Mouse (Mus musculus): ENCODE results near the gene Kif27. TPM values are rescaled to one million over a fixed set of nuclear protein-coding genes. Genes with fewer than 3 reads are reported as not detected.

Gene Kif27
- total RNA-seq, 1 experiment = 0.18 TPM

- no peaks in the 10 kb centered on the region for H3K4me1 ChIP-seq (ENCODE audit: control insufficient read depth in 2 of 2, insufficient read depth in 2 of 2, low read length in 2 of 2, poor library complexity in 1 of 2)
- H3K9me3 ChIP-seq (ENCODE audit: control insufficient read depth, insufficient read depth, low read depth, low read length) = no peaks in the 10 kb centered on the region
- H3K9ac ChIP-seq (ENCODE audit: insufficient read depth, low read depth, low read length, poor library complexity, severe bottlenecking) = peak overlapping the region; percentile 57
- H3K36me3 ChIP-seq (ENCODE audit: control insufficient read depth, insufficient read depth, low read length, poor library complexity, severe bottlenecking) = no peaks in the 10 kb centered on the region
- no peak for TF ChIP-seq ZC3H11A (IDR thresholded peaks at IDR 0.05; ENCODE audit: borderline replicate concordance, low read depth, low read length)
- no peak for TF ChIP-seq HCFC1 (IDR thresholded peaks at IDR 0.05; ENCODE audit: borderline replicate concordance, insufficient read depth, low read length)
- no peak for TF ChIP-seq ZNF384 (IDR thresholded peaks at IDR 0.05; ENCODE audit: low read depth, low read length)
- no peak for TF ChIP-seq MAFK (IDR thresholded peaks at IDR 0.05; ENCODE audit: insufficient read depth, low read depth, low read length)
- no peak for TF ChIP-seq CHD2 (IDR thresholded peaks at IDR 0.05; ENCODE audit: low read depth, low read length)
- no peak for DNase-seq (ENCODE audit: low read depth, low spot score)
- H3K27ac ChIP-seq (ENCODE audit: insufficient read depth, low read depth, low read length, poor library complexity, severe bottlenecking) = no peak overlapping the region
- H3K4me3 ChIP-seq (ENCODE audit: insufficient read depth in 1 of 2, low read depth in 1 of 2, low read length in 2 of 2, poor library complexity in 1 of 2, severe bottlenecking in 1 of 2) = peak overlapping the region; percentile 48 to 76; a peak in 3 of 4 replicates
- in situ Hi-C loops (cut with MboI; ENCODE audit: low sequenced_read_pairs in 2 of 2, unreplicated experiment in 2 of 2) = no loop called here
Measured at GRCm38 (mm10) chr13:58359304-58359653, 357 bp upstream of the Kif27 start.

GRCm38 (mm10) chr13:58352996-58353395 lies 5.9 kb downstream of the Kif27 start:
- no peak overlapping the region for H3K9ac ChIP-seq (ENCODE audit: insufficient read depth, low read depth, low read length, poor library complexity, severe bottlenecking)
- in situ Hi-C loops (cut with MboI; ENCODE audit: low sequenced_read_pairs in 2 of 2, unreplicated experiment in 2 of 2) = no loop called here
- H3K27ac ChIP-seq (ENCODE audit: insufficient read depth, low read depth, low read length, poor library complexity, severe bottlenecking) = no peak overlapping the region
- no peaks in the 10 kb centered on the region for H3K4me1 ChIP-seq (ENCODE audit: control insufficient read depth in 2 of 2, insufficient read depth in 2 of 2, low read length in 2 of 2, poor library complexity in 1 of 2)
- H3K36me3 ChIP-seq (ENCODE audit: control insufficient read depth, insufficient read depth, low read length, poor library complexity, severe bottlenecking) = no peaks in the 10 kb centered on the region
- H3K4me3 ChIP-seq (ENCODE audit: insufficient read depth in 1 of 2, low read depth in 1 of 2, low read length in 2 of 2, poor library complexity in 1 of 2, severe bottlenecking in 1 of 2) = no peak overlapping the region
- no peak for DNase-seq (ENCODE audit: low read depth, low spot score)
- TF ChIP-seq ZC3H11A (IDR thresholded peaks at IDR 0.05; ENCODE audit: borderline replicate concordance, low read depth, low read length) (no peak), ZNF384 (IDR thresholded peaks at IDR 0.05; ENCODE audit: low read depth, low read length) (no peak), HCFC1 (IDR thresholded peaks at IDR 0.05; ENCODE audit: borderline replicate concordance, insufficient read depth, low read length) (no peak)
- H3K9me3 ChIP-seq (ENCODE audit: control insufficient read depth, insufficient read depth, low read depth, low read length) = no peaks in the 10 kb centered on the region

- Histone ChIP-seq H3K36me3 (ENCODE audit: control insufficient read depth, insufficient read depth, low read length, poor library complexity, severe bottlenecking) (no peaks in the 10 kb centered on the region), H3K9ac (ENCODE audit: insufficient read depth, low read depth, low read length, poor library complexity, severe bottlenecking) (no peak overlapping the region), H3K4me3 (ENCODE audit: insufficient read depth in 1 of 2, low read depth in 1 of 2, low read length in 2 of 2, poor library complexity in 1 of 2, severe bottlenecking in 1 of 2) (no peak overlapping the region), H3K9me3 (ENCODE audit: control insufficient read depth, insufficient read depth, low read depth, low read length) (no peaks in the 10 kb centered on the region), H3K4me1 (ENCODE audit: control insufficient read depth in 2 of 2, insufficient read depth in 2 of 2, low read length in 2 of 2, poor library complexity in 1 of 2) (no peaks in the 10 kb centered on the region), H3K27ac (ENCODE audit: insufficient read depth, low read depth, low read length, poor library complexity, severe bottlenecking) (no peak overlapping the region)
- no peak for DNase-seq (ENCODE audit: low read depth, low spot score)
- in situ Hi-C loops (cut with MboI; ENCODE audit: low sequenced_read_pairs in 2 of 2, unreplicated experiment in 2 of 2) = no loop called here
- TF ChIP-seq MAFK (IDR thresholded peaks at IDR 0.05; ENCODE audit: insufficient read depth, low read depth, low read length) = no peak
- TF ChIP-seq HCFC1 (IDR thresholded peaks at IDR 0.05; ENCODE audit: borderline replicate concordance, insufficient read depth, low read length) = no peak
Measured at GRCm38 (mm10) chr13:58350606-58351005, 8.3 kb downstream of the Kif27 start.

- in situ Hi-C loops (cut with MboI; ENCODE audit: low sequenced_read_pairs in 2 of 2, unreplicated experiment in 2 of 2) = no loop called here
- no peak for DNase-seq (ENCODE audit: low read depth, low spot score)
- H3K4me3 ChIP-seq (ENCODE audit: insufficient read depth in 1 of 2, low read depth in 1 of 2, low read length in 2 of 2, poor library complexity in 1 of 2, severe bottlenecking in 1 of 2) = no peak overlapping the region
- H3K36me3 ChIP-seq (ENCODE audit: control insufficient read depth, insufficient read depth, low read length, poor library complexity, severe bottlenecking) = no peaks in the 10 kb centered on the region
- H3K27ac ChIP-seq (ENCODE audit: insufficient read depth, low read depth, low read length, poor library complexity, severe bottlenecking) = no peak overlapping the region
- H3K4me1 ChIP-seq (ENCODE audit: control insufficient read depth in 2 of 2, insufficient read depth in 2 of 2, low read length in 2 of 2, poor library complexity in 1 of 2) = no peaks in the 10 kb centered on the region
- H3K9ac ChIP-seq (ENCODE audit: insufficient read depth, low read depth, low read length, poor library complexity, severe bottlenecking) = no peak overlapping the region
- TF ChIP-seq HCFC1 (IDR thresholded peaks at IDR 0.05; ENCODE audit: borderline replicate concordance, insufficient read depth, low read length) (no peak), ZC3H11A (IDR thresholded peaks at IDR 0.05; ENCODE audit: borderline replicate concordance, low read depth, low read length) (no peak)
- no peaks in the 10 kb centered on the region for H3K9me3 ChIP-seq (ENCODE audit: control insufficient read depth, insufficient read depth, low read depth, low read length)
Measured at GRCm38 (mm10) chr13:58344505-58344904, 14.4 kb downstream of the Kif27 start.

GRCm38 (mm10) chr13:58337456-58337855 lies 21.5 kb downstream of the Kif27 start:
- Histone ChIP-seq H3K4me3 (ENCODE audit: insufficient read depth in 1 of 2, low read depth in 1 of 2, low read length in 2 of 2, poor library complexity in 1 of 2, severe bottlenecking in 1 of 2) (no peak overlapping the region), H3K27ac (ENCODE audit: insufficient read depth, low read depth, low read length, poor library complexity, severe bottlenecking) (no peak overlapping the region), H3K36me3 (ENCODE audit: control insufficient read depth, insufficient read depth, low read length, poor library complexity, severe bottlenecking) (no peaks in the 10 kb centered on the region), H3K9ac (ENCODE audit: insufficient read depth, low read depth, low read length, poor library complexity, severe bottlenecking) (no peak overlapping the region), H3K4me1 (ENCODE audit: control insufficient read depth in 2 of 2, insufficient read depth in 2 of 2, low read length in 2 of 2, poor library complexity in 1 of 2) (no peaks in the 10 kb centered on the region), H3K9me3 (ENCODE audit: control insufficient read depth, insufficient read depth, low read depth, low read length) (no peaks in the 10 kb centered on the region)
- no peak for DNase-seq (ENCODE audit: low read depth, low spot score)
- in situ Hi-C loops (cut with MboI; ENCODE audit: low sequenced_read_pairs in 2 of 2, unreplicated experiment in 2 of 2) = no loop called here
- TF ChIP-seq ZC3H11A (IDR thresholded peaks at IDR 0.05; ENCODE audit: borderline replicate concordance, low read depth, low read length) (no peak), ZNF384 (IDR thresholded peaks at IDR 0.05; ENCODE audit: low read depth, low read length) (no peak), MAFK (IDR thresholded peaks at IDR 0.05; ENCODE audit: insufficient read depth, low read depth, low read length) (no peak), CHD2 (IDR thresholded peaks at IDR 0.05; ENCODE audit: low read depth, low read length) (no peak), HCFC1 (IDR thresholded peaks at IDR 0.05; ENCODE audit: borderline replicate concordance, insufficient read depth, low read length) (no peak)
